Mouse (Mus musculus) liver, postnatal 0 days (tissue): Measurements from ENCODE around the gene Araf.

Experiments
- CTCF ChIP-seq: sonication (generic); IDR thresholded peaks from 2 replicates; pipeline ENCODE4 v1.5.1; 2016; ENCODE audit warnings: antibody characterized with exemption, low read depth
- EP300 ChIP-seq: IDR thresholded peaks from 2 replicates; pipeline ENCODE4 v1.6.1; 2016; ENCODE audit warnings: antibody characterized with exemption, low read depth, mild to moderate bottlenecking

DNA sequence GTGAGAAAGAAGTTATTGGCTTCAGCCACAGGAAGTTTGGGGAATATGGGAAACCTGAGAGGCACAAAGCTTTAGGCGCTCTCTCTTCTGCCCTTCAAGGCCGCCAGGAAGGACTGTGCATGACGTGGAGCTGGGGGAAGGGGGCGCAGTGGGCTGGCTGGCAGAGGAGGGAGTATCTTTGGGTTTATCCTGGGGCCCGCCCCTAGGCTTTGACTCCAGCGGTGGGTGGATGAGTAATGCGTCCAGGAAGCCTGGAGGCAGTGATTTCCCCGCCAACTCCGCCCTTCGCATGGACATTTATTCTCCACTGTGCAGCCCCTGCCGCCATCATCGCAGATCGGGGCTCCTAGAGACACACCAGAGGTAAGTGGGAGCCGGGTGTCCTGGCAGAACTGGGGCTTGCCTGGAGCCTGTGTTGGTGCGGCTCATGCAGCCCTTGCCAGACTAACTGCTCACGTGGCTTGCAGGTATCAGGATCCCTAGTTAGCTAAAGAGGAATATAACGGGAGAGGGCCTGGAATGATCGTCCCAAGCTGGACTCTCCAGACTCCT is 72.4 kb downstream of the Araf start, which contains the start of gene Timp1:
- TF ChIP-seq CTCF (no peak), EP300 (no peak)
